24 mouse cellular contexts compared by ENCODE assay signal in the genomic region with DNA sequence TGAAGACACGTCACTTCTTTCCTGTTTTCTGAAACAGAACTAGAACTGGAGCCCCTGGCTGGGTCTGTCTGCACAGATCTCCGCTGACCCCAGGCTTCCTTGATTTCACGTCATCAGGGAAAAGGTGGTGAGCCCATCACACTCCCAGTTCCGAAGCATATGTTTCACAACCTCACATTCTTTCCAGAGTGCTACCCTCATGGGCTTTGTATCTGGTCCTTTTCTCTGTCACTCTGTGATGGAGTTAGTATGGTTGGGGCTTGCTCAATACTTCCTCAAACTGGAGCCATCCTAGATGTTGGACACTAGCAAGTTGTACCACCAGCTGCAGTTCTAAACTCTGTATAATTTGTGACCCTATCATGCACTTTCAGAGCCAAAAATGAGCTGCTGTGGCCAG.
DNase-seq lines count a peak whose midpoint lies in the region; ATAC-seq lines count a peak whose summit lies in the region.
"Had no signal": no experiment of that assay in that cellular context is flagged by ENCODE, and none has a peak within 500 bp of the region (broad histone marks: within the 10 kb centered on the region; RNA-seq: fewer than 3 reads in every experiment).

No protein-coding gene starts in this region.

- no peaks in the 10 kb centered on the region for H3K27me3 ChIP-seq in intestine, embryonic 14.5 days (replicated peaks; ENCODE audit: control insufficient read depth, insufficient read depth, low read length)
- no peaks in the 10 kb centered on the region for H3K27me3 ChIP-seq in intestine, embryonic 15.5 days (replicated peaks)
- H3K27me3 ChIP-seq: embryonic facial prominence, embryonic 15.5 days; Patski had no signal

- no peaks in the 10 kb centered on the region for H3K4me1 ChIP-seq in intestine, embryonic 14.5 days (replicated peaks; ENCODE audit: control insufficient read depth, insufficient read depth, low read length)
- no peaks in the 10 kb centered on the region for H3K4me1 ChIP-seq in intestine, embryonic 15.5 days (replicated peaks)
- H3K4me1 ChIP-seq: embryonic facial prominence, embryonic 15.5 days had no signal

- no peak for ATAC-seq in intestine, embryonic 14.5 days (replicated peaks; ENCODE audit: low FRiP score, low TSS enrichment, low read depth)
- ATAC-seq in intestine, embryonic 15.5 days: no peak
- ATAC-seq in granulocyte monocyte progenitor cell, adult 5-6 weeks (replicated peaks; ENCODE audit: poor library complexity, severe bottlenecking): peak; percentile 75
- ATAC-seq: activated CD4-positive, CD25-positive, alpha-beta regulatory T cell, adult 4 months; forebrain, embryonic 14.5 days; Patski had no signal

- H3K4me2 ChIP-seq in intestine, embryonic 14.5 days (ENCODE audit: low read length): no peak overlapping the region
- no peak overlapping the region for H3K4me2 ChIP-seq in intestine, embryonic 15.5 days (replicated peaks)
- H3K4me2 ChIP-seq: embryonic facial prominence, embryonic 15.5 days; heart, embryonic 13.5 days; hindbrain, embryonic 14.5 days had no signal

- H3K27ac ChIP-seq in intestine, embryonic 14.5 days (ENCODE audit: low read depth): no peak overlapping the region
- H3K27ac ChIP-seq in intestine, embryonic 15.5 days: no peak overlapping the region
- H3K27ac ChIP-seq: embryonic facial prominence, embryonic 15.5 days; forebrain, embryonic 10.5 days; gastrocnemius, adult 2 months; heart, embryonic 13.5 days; hindbrain, embryonic 10.5 days; hindbrain, embryonic 14.5 days had no signal

- H3K36me3 ChIP-seq in intestine, embryonic 14.5 days (ENCODE audit: control insufficient read depth, insufficient read depth, low read length): no peaks in the 10 kb centered on the region
- no peaks in the 10 kb centered on the region for H3K36me3 ChIP-seq in intestine, embryonic 15.5 days
- H3K36me3 ChIP-seq: embryonic facial prominence, embryonic 15.5 days; forebrain, embryonic 10.5 days; heart, embryonic 13.5 days; hindbrain, embryonic 10.5 days had no signal

- no peaks in the 10 kb centered on the region for H3K9me3 ChIP-seq in intestine, embryonic 14.5 days (ENCODE audit: control insufficient read depth, low read length)
- no peaks in the 10 kb centered on the region for H3K9me3 ChIP-seq in intestine, embryonic 15.5 days
- H3K9me3 ChIP-seq: embryonic facial prominence, embryonic 15.5 days; forebrain, embryonic 10.5 days; heart, embryonic 13.5 days; hindbrain, embryonic 10.5 days had no signal

- no peak overlapping the region for H3K9ac ChIP-seq in intestine, embryonic 14.5 days (ENCODE audit: low read length)
- H3K9ac ChIP-seq in intestine, embryonic 15.5 days: no peak overlapping the region
- H3K9ac ChIP-seq: embryonic facial prominence, embryonic 15.5 days; heart, embryonic 13.5 days; hindbrain, embryonic 14.5 days had no signal

- no peak overlapping the region for H3K4me3 ChIP-seq in intestine, embryonic 14.5 days (ENCODE audit: low read depth, low read length)
- H3K4me3 ChIP-seq in intestine, embryonic 15.5 days (replicated peaks): no peak overlapping the region
- H3K4me3 ChIP-seq: embryonic facial prominence, embryonic 15.5 days; erythroblast, embryonic 14.5 days; forebrain, embryonic 10.5 days; gastrocnemius, adult 2 months; heart, embryonic 13.5 days; hindbrain, embryonic 10.5 days had no signal

- intact Hi-C loops in gastrocnemius, postnatal 36 days (cut with DNase I): no loop called here

- 79% methylated on average over 4 of the region's 4 CpGs for WGBS in intestine, embryonic 14.5 days
- WGBS in intestine, embryonic 15.5 days: 79% methylated on average over 4 of the region's 4 CpGs

- peak; percentile 19 to 47 for DNase-seq in heart, adult 18-20 months
- DNase-seq in heart, postnatal 4 days: no peak
- DNase-seq in intestine, embryonic 14.5 days (ENCODE audit: low spot score): peak; percentile 16
- DNase-seq in 416B (ENCODE audit: low read depth): peak; percentile 30
- DNase-seq in right cerebral cortex, postnatal 10 days (ENCODE audit: low spot score in 2 of 2): no peak
- no peak for DNase-seq in gastrocnemius, postnatal 36 days
- DNase-seq: adrenal gland, postnatal 14 days; cerebellum, adult 11-12 months; cerebellum, adult 9-10 months; cerebellum, postnatal 25 days; gastrocnemius, adult 2 months; gastrocnemius, postnatal 25 days; kidney, adult 11 months had no signal

Comparison
In these comparisons a context has a peak if more than half of its experiments do, and no peak if none do; other contexts are left out.
1. DNase-seq: peak in heart, adult 18-20 months (2 of 2), intestine, embryonic 14.5 days (single experiment) and 416B (single experiment); none in heart, postnatal 4 days (single experiment), right cerebral cortex, postnatal 10 days (0 of 2) and gastrocnemius, postnatal 36 days (0 of 2).